Mouse (Mus musculus): ENCODE results near the gene Sulf2.

- no peak for TF ChIP-seq CTCF (conservative IDR thresholded peaks at IDR 0.05 in 1 of 2, IDR thresholded peaks at IDR 0.05 in 1 of 2; ENCODE audit: low read depth in 2 of 2, low read length in 2 of 2)
- TF ChIP-seq POLR2AphosphoS2 (IDR thresholded peaks at IDR 0.05; ENCODE audit: low read depth, low read length), result no peak
- TF ChIP-seq CHD2 (IDR thresholded peaks at IDR 0.05; ENCODE audit: low read length), result no peak
- no peak for TF ChIP-seq USF2 (conservative IDR thresholded peaks at IDR 0.05; ENCODE audit: low read depth, low read length)
- TF ChIP-seq KAT2A (IDR thresholded peaks at IDR 0.05; ENCODE audit: insufficient replicate concordance, low read length), result no peak
- TF ChIP-seq POLR2A (IDR thresholded peaks at IDR 0.05; ENCODE audit: low read depth, low read length), result no peak
Measured at GRCm38 (mm10) chr2:166185768-166186167, 30.3 kb upstream of the Sulf2 start.
